In the genomic region with DNA sequence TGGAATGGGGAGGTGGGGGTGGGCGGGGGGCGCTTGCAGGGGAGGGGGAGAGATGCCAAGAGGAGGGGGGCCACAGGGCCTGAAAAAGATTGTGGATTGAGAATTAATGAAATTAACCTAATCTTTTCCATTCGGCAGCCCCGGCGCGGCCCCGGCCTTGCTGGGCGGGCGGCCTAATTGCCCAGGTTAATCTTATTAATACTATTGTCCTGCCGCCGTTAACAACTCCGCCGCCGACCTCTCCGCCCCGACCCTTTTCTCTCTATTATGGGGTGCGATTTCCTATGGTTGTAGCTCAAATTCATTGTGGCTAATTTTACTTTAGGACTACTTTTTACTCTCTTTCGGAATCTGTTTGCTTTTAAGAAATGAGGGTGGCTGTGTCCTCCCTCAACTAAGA, we compare ENCODE assay signal across 8 mouse cellular contexts. TPM values are rescaled to one million over a fixed set of nuclear protein-coding genes. Genes with fewer than 3 reads are reported as not detected.
DNase-seq lines count a peak whose midpoint lies in the region; ATAC-seq and TF ChIP-seq lines count a peak whose summit lies in the region.

No protein-coding gene starts in this region.

- no peak overlapping the region for H3K9ac ChIP-seq in hindbrain, embryonic 14.5 days
- 0 out of 2 replicates have a peak overlapping the region, but pooled peaks have one; percentile 21 for H3K9ac ChIP-seq in midbrain, embryonic 12.5 days (replicated peaks)

- no peaks in the 10 kb centered on the region for H3K9me3 ChIP-seq in hindbrain, embryonic 14.5 days (ENCODE audit: control insufficient read depth, low read length)
- H3K9me3 ChIP-seq in midbrain, embryonic 12.5 days = no peaks in the 10 kb centered on the region

- no peak for ATAC-seq in hindbrain, embryonic 14.5 days (ENCODE audit: low FRiP score)
- ATAC-seq in midbrain, embryonic 12.5 days (ENCODE audit: low FRiP score, low read depth) = no peak

- no peak for DNase-seq in gastrocnemius, adult 2 months
- no peak for DNase-seq in gastrocnemius, postnatal 4 days (ENCODE audit: low spot score in 2 of 2)
- DNase-seq in hindbrain, embryonic 14.5 days (ENCODE audit: low spot score) = no peak
- no peak for DNase-seq in ovary, postnatal 14 days (ENCODE audit: low spot score)
- no peak for DNase-seq in layer of hippocampus, adult 9-11 months
- no peak for DNase-seq in cerebellum, adult 11 months

- H3K4me3 ChIP-seq in gastrocnemius, adult 2 months = peak overlapping the region; percentile 85
- H3K4me3 ChIP-seq in brown adipose tissue, adult 24 weeks (ENCODE audit: insufficient read depth, low read depth, low read length) = peak overlapping the region; percentile 56
- H3K4me3 ChIP-seq in hindbrain, embryonic 14.5 days (replicated peaks; ENCODE audit: low read length) = peak overlapping the region; percentile 34
- peak overlapping the region; percentile 45 for H3K4me3 ChIP-seq in midbrain, embryonic 12.5 days

- H3K36me3 ChIP-seq in hindbrain, embryonic 14.5 days (replicated peaks; ENCODE audit: control insufficient read depth, insufficient read depth) = no peaks in the 10 kb centered on the region
- H3K36me3 ChIP-seq in midbrain, embryonic 12.5 days = no peaks in the 10 kb centered on the region

- peaks cover 90% of the 10 kb centered on the region for H3K27me3 ChIP-seq in hindbrain, embryonic 14.5 days (ENCODE audit: control insufficient read depth, insufficient read depth, low read length)
- peaks cover 95% of the 10 kb centered on the region for H3K27me3 ChIP-seq in midbrain, embryonic 12.5 days

- intact Hi-C loops in gastrocnemius, adult 2 months (cut with DNase I) = loop anchor here (10.0 kb wide), 1 partner anchor 221 kb away; no protein-coding TSS in a partner anchor

- under 1% methylated on average over 16 of the region's 18 CpGs for WGBS in hindbrain, embryonic 14.5 days
- 0% methylated on average over 17 of the region's 18 CpGs for WGBS in midbrain, embryonic 12.5 days

- H3K4me2 ChIP-seq in hindbrain, embryonic 14.5 days (replicated peaks) = peak overlapping the region; percentile 60
- peak overlapping the region; percentile 67 for H3K4me2 ChIP-seq in midbrain, embryonic 12.5 days (replicated peaks)

- H3K27ac ChIP-seq in gastrocnemius, adult 2 months = peak overlapping the region; percentile 21; the same call in 1 of the 2 replicates
- no peak overlapping the region for H3K27ac ChIP-seq in brown adipose tissue, adult 24 weeks (replicated peaks; ENCODE audit: low read depth, low read length)
- no peak overlapping the region for H3K27ac ChIP-seq in hindbrain, embryonic 14.5 days
- H3K27ac ChIP-seq in midbrain, embryonic 12.5 days (replicated peaks) = no peak overlapping the region

- TF ChIP-seq CTCF in gastrocnemius, adult 2 months (IDR thresholded peaks at IDR 0.05) = no peak

- H3K4me1 ChIP-seq in brown adipose tissue, adult 24 weeks (ENCODE audit: control insufficient read depth, insufficient read depth, insufficient read length, low read length) = no peaks in the 10 kb centered on the region; the same call in 1 of the 2 replicates
- peaks cover 18% of the 10 kb centered on the region for H3K4me1 ChIP-seq in hindbrain, embryonic 14.5 days (replicated peaks; ENCODE audit: control insufficient read depth, insufficient read depth, low read length)
- H3K4me1 ChIP-seq in midbrain, embryonic 12.5 days = peaks cover 37% of the 10 kb centered on the region

RNA-seq across cellular contexts. Expression of gene Gsc, which starts 0.4 kb away (rescaled TPM):
- total RNA-seq in gastrocnemius, adult 2 months (2021) = under 1 TPM in 1 of 2 experiments, not detected in 1; 0.42 TPM
- total RNA-seq in gastrocnemius, postnatal 4 days (2021) = 1 to 10 TPM in 1 of 2 experiments, under 1 TPM in 1; 0.41 to 1.3 TPM
- polyA plus RNA-seq in brown adipose tissue, adult 24 weeks (2012; ENCODE audit: insufficient read depth, insufficient read length, missing spikeins) = not detected in 2 replicates
- polyA plus RNA-seq in hindbrain, embryonic 14.5 days (2014; fragmentation: Nextera tagmentation; extraction: Ambion mirVana) = not detected in 2 replicates
- 0.24 and 0.65 TPM in 2 replicates for polyA plus RNA-seq in midbrain, embryonic 12.5 days (2016; fragmentation: Nextera tagmentation; extraction: Ambion mirVana)

Comparison
In these comparisons a context has a peak if more than half of its experiments do, and no peak if none do; other contexts are left out.
1. H3K4me3 ChIP-seq: peak in every context shown above with its lines; median percentile 85 in gastrocnemius, adult 2 months; 56 in brown adipose tissue, adult 24 weeks; 45 in midbrain, embryonic 12.5 days; 34 in hindbrain, embryonic 14.5 days.